Mouse (Mus musculus) embryonic facial prominence, embryonic 13.5 days (tissue): ENCODE data around the gene Mageb18. TPM values are rescaled to one million over a fixed set of nuclear protein-coding genes. Genes with fewer than 3 reads are reported as not detected.
"Not testable (repeated sequence)": the region's sequence is repeated elsewhere in the genome, so short reads cannot be mapped to it uniquely, and the experiment has no call there.

ENCODE experiments used
- ATAC-seq: fragments of 200-750 bp; cut with Nextera tagmentation; 2 replicates; pipeline ENCODE4 v1.8.0; 2017; ENCODE audit warnings: low read depth; ENCODE audit not compliant: insufficient number of reproducible peaks, insufficient read depth, low FRiP score, low TSS enrichment
- H3K27ac ChIP-seq: fragments of 300-500 bp; sonication (generic); 2 replicates; pipeline ENCODE4 v1.5.1; 2015; ENCODE audit warnings: moderate library complexity, mild to moderate bottlenecking, inconsistent platforms
- H3K27me3 ChIP-seq: fragments of 300-500 bp; sonication (generic); 2 replicates; pipeline ENCODE4 v1.6.1; 2015; ENCODE audit warnings: mild to moderate bottlenecking, inconsistent platforms
- H3K36me3 ChIP-seq: fragments of 300-500 bp; sonication (generic); 2 replicates; pipeline ENCODE4 v1.6.1; 2015; ENCODE audit warnings: mild to moderate bottlenecking, inconsistent platforms
- H3K4me1 ChIP-seq: fragments of 300-500 bp; sonication (generic); 2 replicates; pipeline ENCODE4 v1.6.1; 2015; ENCODE audit warnings: inconsistent platforms
- H3K4me2 ChIP-seq: fragments of 300-500 bp; sonication (generic); 2 replicates; pipeline ENCODE4 v1.6.1; 2015; ENCODE audit warnings: moderate library complexity, mild to moderate bottlenecking, inconsistent platforms
- H3K4me3 ChIP-seq: fragments of 300-500 bp; sonication (generic); 2 replicates; pipeline ENCODE4 v1.5.1; 2015; ENCODE audit warnings: mild to moderate bottlenecking, inconsistent platforms
- H3K9ac ChIP-seq: fragments of 300-500 bp; sonication (generic); 2 replicates; pipeline ENCODE4 v1.6.1; 2015; ENCODE audit warnings: mild to moderate bottlenecking, inconsistent platforms
- H3K9me3 ChIP-seq: fragments of 300-500 bp; sonication (generic); 2 replicates; pipeline ENCODE4 v1.6.1; 2016; ENCODE audit warnings: inconsistent platforms
- WGBS: fragments of 180-500 bp; shearing (Covaris S2); methylation state at CpG from one replicate; pipeline ENCODE4 v1.1.7; 2015; ENCODE audit warnings: mixed read lengths; 5-methylcytosine and 5-hydroxymethylcytosine counted together
- polyA plus RNA-seq: library from polyadenylated mRNA; unstranded; fragments of >200 nt; fragmentation: Nextera tagmentation; extraction: Ambion mirVana; gene quantifications from 2 replicates; pipeline ENCODE4 v1.2.1, GENCODE M21; 2015

Mageb18 gene
- polyA plus RNA-seq: not detected in 2 replicates

DNA sequence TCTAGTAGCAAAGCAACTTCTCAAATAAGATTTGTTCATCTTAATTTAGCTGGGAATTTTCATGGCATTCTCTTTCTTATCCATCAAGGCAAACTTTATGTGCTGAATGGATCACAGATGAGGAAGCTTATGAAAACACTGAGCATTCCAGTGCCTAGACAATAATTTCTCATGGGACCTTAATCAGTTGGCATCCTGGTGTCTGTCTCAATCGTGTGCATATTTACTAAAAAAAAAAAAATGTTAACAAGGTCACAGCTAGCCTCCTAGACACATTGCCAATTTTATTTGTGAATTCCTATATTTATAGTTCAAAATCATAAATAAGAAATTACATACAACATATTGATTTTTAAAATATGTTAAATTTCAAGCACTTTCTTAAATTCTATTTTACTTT lies at the start of gene Mageb18:
Gene Mageb18 (minus strand): TSS at position 101 of the 400 bp plus-strand sequence.
- Histone ChIP-seq H3K4me1 (no peaks in the 10 kb centered on the region), H3K9me3 (no peaks in the 10 kb centered on the region), H3K27ac (no peak within 1 kb of the TSS), H3K9ac (no peak within 1 kb of the TSS), H3K4me3 (no peak within 1 kb of the TSS), H3K4me2 (no peak within 1 kb of the TSS), H3K27me3 (no peaks in the 10 kb centered on the region), H3K36me3 (no peaks in the 10 kb centered on the region)
- no peak for ATAC-seq
- 43% methylated on average over 1 of the region's 1 CpGs for WGBS

GRCm38 (mm10) chrX:92612788-92613187 lies 13.4 kb upstream of the Mageb18 start:
- Histone ChIP-seq H3K27me3 (no peaks in the 10 kb centered on the region), H3K9ac (no peak overlapping the region), H3K4me2 (no peak overlapping the region), H3K4me1 (no peaks in the 10 kb centered on the region), H3K9me3 (no peaks in the 10 kb centered on the region), H3K4me3 (no peak overlapping the region), H3K36me3 (no peaks in the 10 kb centered on the region), H3K27ac (no peak overlapping the region)
- ATAC-seq: no peak
- WGBS: 77% methylated on average over 3 of the region's 3 CpGs

- WGBS: 76% methylated on average over 3 of the region's 3 CpGs
These were observed 11.1 kb upstream of the Mageb18 start for GRCm38 (mm10) chrX:92610466-92610865.

DNA sequence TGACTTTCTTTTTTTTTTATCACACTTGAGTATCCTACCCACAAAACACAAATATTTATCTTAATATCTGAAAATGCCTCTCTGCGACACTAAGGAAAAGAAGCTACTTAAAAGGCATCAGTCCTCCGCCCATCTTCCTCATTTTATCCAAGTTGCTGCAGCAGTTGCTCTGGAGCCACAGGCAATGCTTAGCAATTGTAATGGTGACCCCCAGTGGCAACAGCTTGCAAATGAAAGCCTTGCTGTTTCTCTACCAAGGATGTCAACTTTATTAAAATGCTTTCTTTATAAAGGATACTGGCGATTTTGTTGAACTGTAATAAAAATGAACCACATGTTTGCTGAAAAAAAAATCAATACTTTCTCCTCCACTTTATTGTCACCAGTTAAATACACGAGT lies 2.0 kb downstream of the Mageb18 start:
- Histone ChIP-seq H3K36me3 (no peaks in the 10 kb centered on the region), H3K27me3 (no peaks in the 10 kb centered on the region), H3K27ac (no peak overlapping the region), H3K9me3 (no peaks in the 10 kb centered on the region), H3K4me3 (no peak overlapping the region), H3K4me2 (no peak overlapping the region), H3K9ac (no peak overlapping the region), H3K4me1 (no peaks in the 10 kb centered on the region)
- no peak for ATAC-seq
- WGBS: 39% methylated on average over 4 of the region's 4 CpGs

More at GRCm38 (mm10) chrX:92610466-92610865, 11.1 kb upstream of the Mageb18 start:
- H3K9me3 ChIP-seq: no peaks in the 10 kb centered on the region
- H3K36me3 ChIP-seq: no peaks in the 10 kb centered on the region
- no peak for ATAC-seq
- H3K4me2 ChIP-seq: no peak overlapping the region
- no peak overlapping the region for H3K9ac ChIP-seq
- no peak overlapping the region for H3K4me3 ChIP-seq
- no peaks in the 10 kb centered on the region for H3K4me1 ChIP-seq
- H3K27me3 ChIP-seq: no peaks in the 10 kb centered on the region
- H3K27ac ChIP-seq: no peak overlapping the region

DNA sequence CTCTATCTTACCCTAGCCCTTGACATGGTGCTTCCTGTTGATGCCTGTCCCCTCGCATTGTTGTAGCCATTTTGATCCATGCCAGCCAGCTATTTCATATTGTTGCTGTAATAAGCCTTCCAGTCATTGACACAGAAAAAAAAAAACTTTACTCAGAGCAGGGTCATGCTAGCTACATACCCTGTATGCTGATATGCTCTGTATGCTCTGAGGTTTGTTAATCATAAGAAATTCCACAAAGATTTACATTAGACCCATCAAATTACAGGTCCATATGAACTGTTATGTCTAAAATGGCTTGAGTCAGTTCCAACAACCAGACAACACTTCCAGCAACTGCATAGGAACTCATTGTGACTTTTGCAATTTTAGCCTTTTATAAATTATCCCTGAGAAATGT lies 71.5 kb downstream of the Mageb18 start:
- Histone ChIP-seq H3K4me1 (no peaks in the 10 kb centered on the region), H3K9ac (no peak overlapping the region), H3K27me3 (no peaks in the 10 kb centered on the region), H3K4me3 (no peak overlapping the region), H3K27ac (no peak overlapping the region), H3K9me3 (no peaks in the 10 kb centered on the region), H3K36me3 (no peaks in the 10 kb centered on the region), H3K4me2 (no peak overlapping the region)
- no peak for ATAC-seq
- 68% methylated on average over 1 of the region's 1 CpGs for WGBS

DNA sequence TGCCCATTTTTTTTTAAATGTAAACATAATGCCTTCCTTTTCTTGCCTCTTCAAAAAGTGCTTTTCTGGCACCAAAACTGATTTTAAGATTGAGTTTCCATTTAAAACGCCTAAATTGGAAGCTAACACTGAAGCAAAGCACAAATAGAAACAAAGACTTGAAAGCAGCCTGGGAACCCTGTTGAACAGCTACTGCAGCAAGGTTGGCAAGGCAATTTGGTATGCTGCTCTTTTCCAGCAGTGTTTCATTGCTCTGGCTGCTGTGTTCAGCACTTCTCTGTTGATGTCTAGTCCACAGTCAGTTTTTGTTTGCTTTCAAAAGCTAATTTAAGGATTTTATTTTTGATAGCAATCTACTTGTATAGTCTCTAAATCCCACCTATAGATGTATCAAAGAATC lies 101.1 kb downstream of the Mageb18 start:
- H3K27ac ChIP-seq: no peak overlapping the region

GRCm38 (mm10) chrX:92489649-92490048 lies 109.7 kb downstream of the Mageb18 start, which contains the start of gene Gm5941:
Gene Gm5941, plus strand, starts transcription at chrX:92489949.
- not testable (repeated sequence) for ATAC-seq, H3K4me3 ChIP-seq, H3K4me2 ChIP-seq, H3K27ac ChIP-seq, H3K27me3 ChIP-seq, H3K4me1 ChIP-seq, H3K9me3 ChIP-seq, H3K9ac ChIP-seq, H3K36me3 ChIP-seq
- WGBS: 88% methylated on average over 4 of the region's 4 CpGs

More for the DNA sequence above, 101.1 kb downstream of the Mageb18 start:
- no peak overlapping the region for H3K9ac ChIP-seq
- no peak for ATAC-seq
- H3K4me2 ChIP-seq: no peak overlapping the region
- WGBS: 23% methylated on average over 1 of the region's 1 CpGs
- H3K4me1 ChIP-seq: no peaks in the 10 kb centered on the region
- no peaks in the 10 kb centered on the region for H3K9me3 ChIP-seq
- H3K4me3 ChIP-seq: no peak overlapping the region
- H3K27me3 ChIP-seq: no peaks in the 10 kb centered on the region
- H3K36me3 ChIP-seq: no peaks in the 10 kb centered on the region

GRCm38 (mm10) chrX:92464773-92465172 lies 134.6 kb downstream of the Mageb18 start:
- Histone ChIP-seq H3K4me2 (no peak overlapping the region), H3K36me3 (no peaks in the 10 kb centered on the region), H3K9me3 (no peaks in the 10 kb centered on the region), H3K4me3 (no peak overlapping the region), H3K4me1 (no peaks in the 10 kb centered on the region), H3K27me3 (no peaks in the 10 kb centered on the region), H3K9ac (no peak overlapping the region), H3K27ac (no peak overlapping the region)
- 64% methylated on average over 4 of the region's 4 CpGs for WGBS
- no peak for ATAC-seq

DNA sequence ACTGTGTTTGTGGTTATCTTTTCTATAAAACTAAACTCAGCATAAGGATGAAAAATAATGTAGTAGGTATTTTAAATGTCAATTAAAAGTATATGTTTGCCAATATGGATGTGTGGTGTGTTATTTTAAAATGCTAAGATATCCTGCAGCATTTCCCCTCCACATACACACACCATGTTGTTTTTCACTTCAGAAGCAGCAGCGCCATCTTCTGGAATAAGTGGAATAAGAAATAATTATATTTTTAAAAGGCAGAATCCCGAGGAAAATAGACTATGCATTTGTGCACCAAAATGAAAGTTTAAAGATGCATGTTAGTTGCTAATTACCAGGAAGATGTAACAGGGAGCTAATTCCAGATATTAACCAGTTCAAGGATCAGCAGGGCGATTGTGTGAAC lies 138.9 kb downstream of the Mageb18 start:
- Histone ChIP-seq H3K4me2 (no peak overlapping the region), H3K4me1 (no peaks in the 10 kb centered on the region), H3K36me3 (no peaks in the 10 kb centered on the region), H3K4me3 (no peak overlapping the region), H3K9ac (no peak overlapping the region), H3K27ac (no peak overlapping the region), H3K9me3 (no peaks in the 10 kb centered on the region), H3K27me3 (no peaks in the 10 kb centered on the region)
- WGBS: 26% methylated on average over 3 of the region's 3 CpGs
- ATAC-seq: no peak

DNA sequence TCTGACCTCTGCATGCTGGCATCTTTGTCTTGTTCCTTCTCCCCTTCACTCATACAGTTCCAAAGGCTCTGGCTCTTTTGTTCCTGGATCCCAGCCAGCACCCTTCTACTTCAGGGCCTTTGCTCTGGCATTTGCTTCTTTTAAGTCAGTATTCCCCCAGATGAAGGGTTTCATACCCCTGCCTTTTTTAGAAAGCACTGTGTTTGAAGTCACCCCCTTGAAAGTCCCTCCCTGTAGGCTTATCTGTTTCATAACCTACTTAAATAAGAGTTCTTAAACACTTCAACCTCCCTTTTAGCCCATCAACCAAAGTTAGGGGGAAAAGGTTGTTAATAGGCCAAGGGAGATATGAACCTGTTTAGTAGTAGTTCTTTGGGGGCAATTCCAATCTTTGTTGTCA lies 212.0 kb downstream of the Mageb18 start:
- no peak overlapping the region for H3K4me2 ChIP-seq
- H3K4me1 ChIP-seq: no peaks in the 10 kb centered on the region
- H3K9me3 ChIP-seq: no peaks in the 10 kb centered on the region
- no peaks in the 10 kb centered on the region for H3K36me3 ChIP-seq
- H3K27ac ChIP-seq: no peak overlapping the region
- H3K9ac ChIP-seq: no peak overlapping the region
- no peaks in the 10 kb centered on the region for H3K27me3 ChIP-seq
- no peak overlapping the region for H3K4me3 ChIP-seq
- ATAC-seq: no peak

- 16% methylated on average over 5 of the region's 5 CpGs for WGBS
- Histone ChIP-seq H3K27me3 (no peaks in the 10 kb centered on the region), H3K9me3 (no peaks in the 10 kb centered on the region), H3K27ac (no peak overlapping the region), H3K4me2 (no peak overlapping the region), H3K36me3 (no peaks in the 10 kb centered on the region), H3K9ac (no peak overlapping the region), H3K4me1 (no peaks in the 10 kb centered on the region), H3K4me3 (no peak overlapping the region)
- no peak for ATAC-seq
These were observed 256.4 kb downstream of the Mageb18 start for GRCm38 (mm10) chrX:92342924-92343323.

- no peaks in the 10 kb centered on the region for H3K4me1 ChIP-seq
- 86% methylated on average over 6 of the region's 6 CpGs for WGBS
- H3K27me3 ChIP-seq: no peaks in the 10 kb centered on the region
These were observed 258.5 kb downstream of the Mageb18 start for GRCm38 (mm10) chrX:92340906-92341305.

GRCm38 (mm10) chrX:92339551-92339950 lies 259.8 kb downstream of the Mageb18 start:
- Histone ChIP-seq H3K36me3 (no peaks in the 10 kb centered on the region), H3K4me2 (no peak overlapping the region), H3K4me1 (no peaks in the 10 kb centered on the region), H3K27ac (no peak overlapping the region), H3K4me3 (no peak overlapping the region), H3K27me3 (no peaks in the 10 kb centered on the region), H3K9me3 (no peaks in the 10 kb centered on the region), H3K9ac (no peak overlapping the region)
- no peak for ATAC-seq
- 84% methylated on average over 2 of the region's 2 CpGs for WGBS

More at GRCm38 (mm10) chrX:92340906-92341305, 258.5 kb downstream of the Mageb18 start:
- no peak overlapping the region for H3K27ac ChIP-seq
- ATAC-seq: no peak
- no peaks in the 10 kb centered on the region for H3K36me3 ChIP-seq
- no peak overlapping the region for H3K9ac ChIP-seq
- no peak overlapping the region for H3K4me3 ChIP-seq
- H3K9me3 ChIP-seq: no peaks in the 10 kb centered on the region
- H3K4me2 ChIP-seq: no peak overlapping the region
